Mouse (Mus musculus): ENCODE measurements around the gene Gm28042.

- no peak for TF ChIP-seq CTCF (IDR thresholded peaks at IDR 0.05; ENCODE audit: insufficient read depth, low read length)
- TF ChIP-seq POLR2A (IDR thresholded peaks at IDR 0.05; ENCODE audit: borderline replicate concordance, extremely low read depth, low read depth, low read length) = no peak
Observed at GRCm38 (mm10) chr2:120017599-120017998, 9.7 kb upstream of the Gm28042 start.
